ENCODE assay signal across 19 mouse cellular contexts in the genomic region with DNA sequence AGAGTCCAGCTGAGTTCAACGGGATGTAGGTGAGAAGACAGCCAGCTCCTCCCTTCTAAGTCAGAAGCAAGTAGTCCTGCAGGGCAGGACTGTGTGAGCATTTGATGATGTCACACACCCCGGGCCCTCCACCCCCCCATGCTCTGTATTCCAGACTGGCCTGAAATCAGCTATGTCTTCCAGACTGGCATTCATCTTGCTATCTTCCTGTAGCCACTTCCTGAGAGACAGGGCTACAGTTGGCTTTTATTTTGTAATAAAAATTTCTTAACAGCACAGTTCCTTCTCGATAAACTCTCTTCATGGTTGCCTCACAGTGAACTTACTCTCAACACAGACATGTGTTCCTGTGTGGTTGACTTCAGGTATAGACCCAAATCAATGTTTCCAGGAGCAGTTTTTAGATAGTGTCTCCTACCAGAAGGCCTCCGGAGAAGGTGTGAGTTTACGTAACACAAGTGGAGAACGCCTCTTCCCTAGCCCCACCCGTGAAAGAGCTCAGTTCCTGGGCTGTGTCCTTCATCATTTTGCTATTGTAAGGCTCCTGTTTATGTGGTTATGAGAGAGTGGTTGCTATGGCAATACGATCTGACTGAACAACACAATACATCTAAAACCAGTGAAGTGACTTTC. TPM values are rescaled to one million over a fixed set of nuclear protein-coding genes. Genes with fewer than 3 reads are reported as not detected.
DNase-seq lines count a peak whose midpoint lies in the region; TF ChIP-seq lines count a peak whose summit lies in the region.
"Had no signal": no experiment of that assay in that cellular context is flagged by ENCODE, and none has a peak within 500 bp of the region (broad histone marks: within the 10 kb centered on the region; RNA-seq: fewer than 3 reads in every experiment).

No protein-coding gene starts in this region.

- no peaks in the 10 kb centered on the region for H3K36me3 ChIP-seq in ES-Bruce4 (ENCODE audit: control insufficient read depth, insufficient read depth, low read length, poor library complexity, severe bottlenecking)
- H3K36me3 ChIP-seq: embryonic facial prominence, embryonic 12.5 days; forebrain, embryonic 10.5 days; heart, embryonic 10.5 days; liver, embryonic 15.5 days; stomach, embryonic 15.5 days had no signal

- TF ChIP-seq CTCF in ES-Bruce4 (IDR thresholded peaks at IDR 0.05; ENCODE audit: low read depth, low read length), result no peak

- no peak for TF ChIP-seq EP300 in ES-Bruce4 (IDR thresholded peaks at IDR 0.05; ENCODE audit: insufficient read depth, low read depth, low read length)

- H3K27me3 ChIP-seq in ES-Bruce4 (ENCODE audit: control insufficient read depth, insufficient read depth, low read length, poor library complexity, severe bottlenecking), result no peaks in the 10 kb centered on the region
- H3K27me3 ChIP-seq: CH12.LX; liver, embryonic 15.5 days; stomach, embryonic 15.5 days had no signal

- H3K9ac ChIP-seq in ES-Bruce4 (ENCODE audit: low read depth, poor library complexity, severe bottlenecking), result no peak overlapping the region
- H3K9ac ChIP-seq: embryonic facial prominence, embryonic 12.5 days; liver, embryonic 15.5 days; stomach, embryonic 15.5 days had no signal

- intact Hi-C loops in left cerebral cortex, postnatal 4 days (cut with DNase I), result no loop called here

- no peak overlapping the region for H3K4me3 ChIP-seq in ES-Bruce4 (ENCODE audit: low read depth, low read length)
- H3K4me3 ChIP-seq: embryonic facial prominence, embryonic 12.5 days; forebrain, embryonic 10.5 days; heart, embryonic 10.5 days; liver, embryonic 15.5 days; myocyte; stomach, embryonic 15.5 days had no signal

- peak; percentile 13 for DNase-seq in left cerebral cortex, adult 11 months (ENCODE audit: low spot score)
- no peak for DNase-seq in left cerebral cortex, postnatal 4 days
- DNase-seq in 416B (ENCODE audit: low read depth), result peak; percentile 87
- DNase-seq in left cerebral cortex, adult 9 months (ENCODE audit: low spot score in 2 of 2), result peak; percentile 13 to 63
- DNase-seq in cerebellum, adult 9-11 months, result no peak
- DNase-seq in thymus, postnatal 0 days (ENCODE audit: low spot score), result no peak
- no peak for DNase-seq in ovary, postnatal 14 days (ENCODE audit: low spot score)
- DNase-seq: cerebellum, postnatal 36 days; gastrocnemius, postnatal 10 days; kidney, postnatal 36 days; lung, postnatal 4 days had no signal

- H3K4me1 ChIP-seq in ES-Bruce4 (ENCODE audit: control insufficient read depth, insufficient read depth, low read length), result peaks cover 4% of the 10 kb centered on the region
- H3K4me1 ChIP-seq: liver, embryonic 15.5 days; stomach, embryonic 15.5 days had no signal

- no peak for TF ChIP-seq POLR2A in ES-Bruce4 (IDR thresholded peaks at IDR 0.05; ENCODE audit: insufficient read depth, low read length)

- H3K9me3 ChIP-seq in ES-Bruce4 (replicated peaks; ENCODE audit: control insufficient read depth, insufficient read depth, low read length, poor library complexity, severe bottlenecking), result no peaks in the 10 kb centered on the region
- H3K9me3 ChIP-seq: embryonic facial prominence, embryonic 12.5 days; forebrain, embryonic 10.5 days; heart, embryonic 10.5 days; liver, embryonic 15.5 days; stomach, embryonic 15.5 days had no signal

- 0 out of 2 replicates have a peak overlapping the region, but pooled peaks have one; percentile 2 for H3K27ac ChIP-seq in ES-Bruce4 (ENCODE audit: insufficient read depth, low read length)
- H3K27ac ChIP-seq: embryonic facial prominence, embryonic 12.5 days; forebrain, embryonic 10.5 days; heart, embryonic 10.5 days; liver, embryonic 15.5 days; stomach, embryonic 15.5 days had no signal

RNA-seq across cellular contexts. Expression of a gene that starts 38.5 kb away (rescaled TPM):
- total RNA-seq in left cerebral cortex, postnatal 4 days (2021), result 10 to 100 TPM; 18.9 to 21.5 TPM
- 1.3 and 1.5 TPM in 2 replicates for polyA plus RNA-seq in ES-Bruce4 (2011; ENCODE audit: insufficient read depth, insufficient read length, low read depth, missing spikeins)
- polyA plus RNA-seq in thymus, postnatal 0 days (2015; fragmentation: Nextera tagmentation; extraction: Ambion mirVana), result 4.0 and 5.6 TPM in 2 replicates

Comparison
In these comparisons a context has a peak if more than half of its experiments do, and no peak if none do; other contexts are left out.
1. DNase-seq: peak in left cerebral cortex, adult 11 months (single experiment), 416B (single experiment) and left cerebral cortex, adult 9 months (2 of 2); none in left cerebral cortex, postnatal 4 days (single experiment), cerebellum, adult 9-11 months (single experiment), thymus, postnatal 0 days (single experiment) and ovary, postnatal 14 days (single experiment).